7 mouse cellular contexts compared by ENCODE assay signal in the genomic region with DNA sequence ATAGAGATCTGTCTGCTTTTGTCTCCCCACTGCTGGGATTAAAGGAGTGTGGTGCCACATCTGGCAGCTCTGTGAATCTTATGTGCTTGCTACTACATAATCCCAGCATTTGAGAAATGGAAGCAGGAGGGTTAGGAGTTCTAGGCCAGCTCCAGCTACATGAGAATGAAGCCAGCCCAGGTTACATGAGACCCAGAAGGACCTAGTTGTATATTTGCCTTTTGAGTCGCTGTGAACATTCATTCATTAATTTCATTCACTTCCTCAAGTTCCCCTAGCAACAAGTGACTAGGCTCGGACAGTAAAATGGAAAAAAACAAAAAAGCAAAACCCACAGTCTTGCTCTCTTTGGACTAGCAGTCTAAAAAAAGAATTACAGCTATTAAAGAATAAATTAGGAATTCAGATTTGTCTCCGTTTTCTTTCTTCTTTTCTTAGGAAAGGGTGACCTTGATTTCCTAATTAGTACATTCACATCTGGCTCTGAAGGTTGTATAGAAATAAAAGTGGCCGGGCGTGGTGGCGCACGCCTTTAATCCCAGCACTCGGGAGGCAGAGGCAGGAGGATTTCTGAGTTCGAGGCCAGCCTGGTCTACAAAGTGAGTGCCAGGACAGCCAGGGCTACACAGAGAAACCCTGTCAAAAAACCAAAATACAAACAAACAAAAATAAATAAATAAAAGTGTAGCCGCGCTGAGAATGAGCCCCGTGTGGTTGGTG. TPM values are rescaled to one million over a fixed set of nuclear protein-coding genes. Genes with fewer than 3 reads are reported as not detected.
DNase-seq lines count a peak whose midpoint lies in the region; ATAC-seq lines count a peak whose summit lies in the region.

No protein-coding gene starts in this region.

- no peaks in the 10 kb centered on the region for H3K27me3 ChIP-seq in megakaryocyte, embryonic 14.5 days (replicated peaks)
- H3K27me3 ChIP-seq in forebrain, embryonic 11.5 days (ENCODE audit: control insufficient read depth, insufficient read depth, low read length): no peaks in the 10 kb centered on the region; the same call in 1 of the 2 replicates
- no peaks in the 10 kb centered on the region for H3K27me3 ChIP-seq in limb, embryonic 13.5 days
- no peaks in the 10 kb centered on the region for H3K27me3 ChIP-seq in stomach, embryonic 14.5 days (ENCODE audit: control insufficient read depth, insufficient read depth, low read length)

- H3K9ac ChIP-seq in forebrain, embryonic 11.5 days (ENCODE audit: low read length): no peak overlapping the region
- no peak overlapping the region for H3K9ac ChIP-seq in limb, embryonic 13.5 days
- H3K9ac ChIP-seq in stomach, embryonic 14.5 days (replicated peaks; ENCODE audit: low read depth, low read length): no peak overlapping the region

- peaks cover 3% of the 10 kb centered on the region for H3K9me3 ChIP-seq in megakaryocyte, embryonic 14.5 days
- no peaks in the 10 kb centered on the region for H3K9me3 ChIP-seq in forebrain, embryonic 11.5 days (ENCODE audit: control insufficient read depth, low read length)
- no peaks in the 10 kb centered on the region for H3K9me3 ChIP-seq in limb, embryonic 13.5 days
- H3K9me3 ChIP-seq in stomach, embryonic 14.5 days (ENCODE audit: control insufficient read depth, low read depth, low read length): no peaks in the 10 kb centered on the region

- 0 out of 2 replicates have a peak overlapping the region, but pooled peaks have one; percentile 74 for H3K27ac ChIP-seq in forebrain, embryonic 11.5 days (ENCODE audit: low read depth, low read length)
- H3K27ac ChIP-seq in limb, embryonic 13.5 days: peak overlapping the region; percentile 52; the same call in 1 of the 2 replicates
- H3K27ac ChIP-seq in stomach, embryonic 14.5 days (ENCODE audit: low read length): peak overlapping the region; percentile 81

- DNase-seq in forebrain, embryonic 11.5 days (ENCODE audit: low spot score): no peak
- no peak for DNase-seq in kidney, postnatal 10 days
- DNase-seq in gastrocnemius, postnatal 10 days: no peak

- peak overlapping the region; percentile 94 for H3K4me3 ChIP-seq in megakaryocyte, embryonic 14.5 days (replicated peaks)
- H3K4me3 ChIP-seq in forebrain, embryonic 11.5 days (ENCODE audit: low read depth, low read length): peak overlapping the region; percentile 69; the same call in 1 of the 2 replicates
- peak overlapping the region; percentile 76 for H3K4me3 ChIP-seq in limb, embryonic 13.5 days
- peak overlapping the region; percentile 79; the same call in 1 of the 2 replicates for H3K4me3 ChIP-seq in stomach, embryonic 14.5 days (ENCODE audit: low read depth, low read length)

- 48% methylated on average over 12 of the region's 12 CpGs for WGBS in forebrain, embryonic 11.5 days
- WGBS in limb, embryonic 13.5 days: 47% methylated on average over 12 of the region's 12 CpGs
- WGBS in stomach, embryonic 14.5 days: 48% methylated on average over 12 of the region's 12 CpGs

- peak overlapping the region; percentile 31; the same call in 1 of the 2 replicates for H3K4me2 ChIP-seq in forebrain, embryonic 11.5 days (ENCODE audit: low read depth, low read length, severe bottlenecking)
- peak overlapping the region; percentile 74 for H3K4me2 ChIP-seq in limb, embryonic 13.5 days (replicated peaks)
- peak overlapping the region; percentile 32 for H3K4me2 ChIP-seq in stomach, embryonic 14.5 days (replicated peaks; ENCODE audit: low read depth, low read length)

- no peak for ATAC-seq in megakaryocyte, adult 5-6 weeks (ENCODE audit: poor library complexity, severe bottlenecking)
- ATAC-seq in forebrain, embryonic 11.5 days (replicated peaks; ENCODE audit: low FRiP score): no peak; the same call in 1 of the 2 replicates
- ATAC-seq in limb, embryonic 13.5 days (ENCODE audit: low FRiP score, low read depth): 0 out of 2 replicates have a peak, but pooled peaks have one; percentile 5
- ATAC-seq in stomach, embryonic 14.5 days (ENCODE audit: insufficient number of reproducible peaks, insufficient read depth, low FRiP score, low read depth): no peak

- H3K36me3 ChIP-seq in megakaryocyte, embryonic 14.5 days (replicated peaks; ENCODE audit: low read length): peaks cover 25% of the 10 kb centered on the region
- peaks cover 2% of the 10 kb centered on the region; the same call in 1 of the 2 replicates for H3K36me3 ChIP-seq in forebrain, embryonic 11.5 days (ENCODE audit: control insufficient read depth, insufficient read depth, low read length)
- H3K36me3 ChIP-seq in limb, embryonic 13.5 days: peaks cover 20% of the 10 kb centered on the region
- peaks cover 17% of the 10 kb centered on the region for H3K36me3 ChIP-seq in stomach, embryonic 14.5 days (ENCODE audit: control insufficient read depth, insufficient read depth, low read length)

- peaks cover 42% of the 10 kb centered on the region for H3K4me1 ChIP-seq in megakaryocyte, embryonic 14.5 days
- peaks cover 8% of the 10 kb centered on the region; the same call in 1 of the 2 replicates for H3K4me1 ChIP-seq in forebrain, embryonic 11.5 days (replicated peaks; ENCODE audit: control insufficient read depth, insufficient read depth, low read length)
- H3K4me1 ChIP-seq in limb, embryonic 13.5 days: peaks cover 15% of the 10 kb centered on the region
- H3K4me1 ChIP-seq in stomach, embryonic 14.5 days (ENCODE audit: control insufficient read depth, insufficient read depth, low read length): peaks cover 16% of the 10 kb centered on the region

RNA-seq across cellular contexts. Expression of a gene that starts 0.4 kb away (rescaled TPM):
- polyA plus RNA-seq in megakaryocyte, embryonic 14.5 days (2012; ENCODE audit: insufficient read depth, low replicate concordance): 74.6 and 104 TPM in 2 replicates
- total RNA-seq in megakaryocyte, adult 5-6 weeks (2015): 16.7 and 17.5 TPM in 2 replicates
- total RNA-seq in megakaryocyte, adult 5-6 weeks (2017): 23.6 and 32.6 TPM in 2 replicates
- polyA plus RNA-seq in forebrain, embryonic 11.5 days (2014; fragmentation: Nextera tagmentation; extraction: Ambion mirVana): 50.3 and 54.3 TPM in 2 replicates
- polyA plus RNA-seq in limb, embryonic 13.5 days (2015; fragmentation: Nextera tagmentation; extraction: Ambion mirVana): 71.6 and 74.3 TPM in 2 replicates
- polyA plus RNA-seq in stomach, embryonic 14.5 days (2014; fragmentation: Nextera tagmentation; extraction: Ambion mirVana): 130 and 132 TPM in 2 replicates
- 10 to 100 TPM; 23.4 to 24.1 TPM for total RNA-seq in gastrocnemius, postnatal 10 days (2021)

RNA-seq across cellular contexts. Expression of a gene that starts 7.2 kb away (rescaled TPM):
- polyA plus RNA-seq in megakaryocyte, embryonic 14.5 days (2012; ENCODE audit: insufficient read depth, low replicate concordance): 9.6 and 20.9 TPM in 2 replicates
- total RNA-seq in megakaryocyte, adult 5-6 weeks (2015): 54.6 and 60.0 TPM in 2 replicates
- total RNA-seq in megakaryocyte, adult 5-6 weeks (2017): 52.3 and 54.1 TPM in 2 replicates
- polyA plus RNA-seq in forebrain, embryonic 11.5 days (2014; fragmentation: Nextera tagmentation; extraction: Ambion mirVana): 55.3 and 61.1 TPM in 2 replicates
- polyA plus RNA-seq in limb, embryonic 13.5 days (2015; fragmentation: Nextera tagmentation; extraction: Ambion mirVana): 43.8 and 47.3 TPM in 2 replicates
- 43.5 and 46.8 TPM in 2 replicates for polyA plus RNA-seq in stomach, embryonic 14.5 days (2014; fragmentation: Nextera tagmentation; extraction: Ambion mirVana)
- total RNA-seq in gastrocnemius, postnatal 10 days (2021): 1 to 10 TPM; 2.8 to 3.8 TPM

RNA-seq across cellular contexts. Expression of a gene that starts 8.7 kb away (rescaled TPM):
- 3.9 TPM in 1 of 2 replicates, not detected in the other for polyA plus RNA-seq in megakaryocyte, embryonic 14.5 days (2012; ENCODE audit: insufficient read depth, low replicate concordance)
- total RNA-seq in megakaryocyte, adult 5-6 weeks (2015): not detected in 2 replicates
- total RNA-seq in megakaryocyte, adult 5-6 weeks (2017): 0.77 TPM in 1 of 2 replicates, not detected in the other
- not detected in 2 replicates for polyA plus RNA-seq in forebrain, embryonic 11.5 days (2014; fragmentation: Nextera tagmentation; extraction: Ambion mirVana)
- not detected in 2 replicates for polyA plus RNA-seq in limb, embryonic 13.5 days (2015; fragmentation: Nextera tagmentation; extraction: Ambion mirVana)
- polyA plus RNA-seq in stomach, embryonic 14.5 days (2014; fragmentation: Nextera tagmentation; extraction: Ambion mirVana): not detected in 2 replicates
- not detected for total RNA-seq in gastrocnemius, postnatal 10 days (2021)

RNA-seq across cellular contexts. Expression of a gene that starts 14.5 kb away (rescaled TPM):
- polyA plus RNA-seq in megakaryocyte, embryonic 14.5 days (2012; ENCODE audit: insufficient read depth, low replicate concordance): 1.4 and 11.2 TPM in 2 replicates
- total RNA-seq in megakaryocyte, adult 5-6 weeks (2015): 3.0 and 3.5 TPM in 2 replicates
- 0.41 and 1.1 TPM in 2 replicates for total RNA-seq in megakaryocyte, adult 5-6 weeks (2017)
- 0.52 and 0.87 TPM in 2 replicates for polyA plus RNA-seq in forebrain, embryonic 11.5 days (2014; fragmentation: Nextera tagmentation; extraction: Ambion mirVana)
- 2.3 and 3.3 TPM in 2 replicates for polyA plus RNA-seq in limb, embryonic 13.5 days (2015; fragmentation: Nextera tagmentation; extraction: Ambion mirVana)
- polyA plus RNA-seq in stomach, embryonic 14.5 days (2014; fragmentation: Nextera tagmentation; extraction: Ambion mirVana): 2.8 and 5.8 TPM in 2 replicates
- 1 to 10 TPM; 2.8 TPM for total RNA-seq in gastrocnemius, postnatal 10 days (2021)

RNA-seq across cellular contexts. Expression of a gene that starts 31.3 kb away (rescaled TPM):
- polyA plus RNA-seq in megakaryocyte, embryonic 14.5 days (2012; ENCODE audit: insufficient read depth, low replicate concordance): 4.7 TPM in 1 of 2 replicates, not detected in the other
- total RNA-seq in megakaryocyte, adult 5-6 weeks (2015): 0.11 TPM in 1 of 2 replicates, not detected in the other
- total RNA-seq in megakaryocyte, adult 5-6 weeks (2017): 0.11 and 0.33 TPM in 2 replicates
- polyA plus RNA-seq in forebrain, embryonic 11.5 days (2014; fragmentation: Nextera tagmentation; extraction: Ambion mirVana): 46.7 and 52.7 TPM in 2 replicates
- 370 and 372 TPM in 2 replicates for polyA plus RNA-seq in limb, embryonic 13.5 days (2015; fragmentation: Nextera tagmentation; extraction: Ambion mirVana)
- 790 and 843 TPM in 2 replicates for polyA plus RNA-seq in stomach, embryonic 14.5 days (2014; fragmentation: Nextera tagmentation; extraction: Ambion mirVana)
- 1,000 to 10,000 TPM; 8,012 to 8,431 TPM for total RNA-seq in gastrocnemius, postnatal 10 days (2021)
